Mouse (Mus musculus) adrenal gland, postnatal 25 days (tissue): ENCODE results near the gene Cd27. TPM values are rescaled to one million over a fixed set of nuclear protein-coding genes. Genes with fewer than 3 reads are reported as not detected.

ENCODE experiments used
- DNase-seq: peaks from one replicate; pipeline ENCODE4 v3.0.0; 2021; ENCODE audit warnings: mixed read lengths
- total RNA-seq: library from RNA; stranded (reverse); gene quantifications from 2 replicates; pipeline ENCODE4 v1.2.3, GENCODE M21; 2021

Gene Cd27
- total RNA-seq, 1 experiment from 2014 or later, result 0.79 TPM

- no peak for DNase-seq
These were observed 7.7 kb upstream of the Cd27 start for GRCm38 (mm10) chr6:125244551-125244950.

DNA sequence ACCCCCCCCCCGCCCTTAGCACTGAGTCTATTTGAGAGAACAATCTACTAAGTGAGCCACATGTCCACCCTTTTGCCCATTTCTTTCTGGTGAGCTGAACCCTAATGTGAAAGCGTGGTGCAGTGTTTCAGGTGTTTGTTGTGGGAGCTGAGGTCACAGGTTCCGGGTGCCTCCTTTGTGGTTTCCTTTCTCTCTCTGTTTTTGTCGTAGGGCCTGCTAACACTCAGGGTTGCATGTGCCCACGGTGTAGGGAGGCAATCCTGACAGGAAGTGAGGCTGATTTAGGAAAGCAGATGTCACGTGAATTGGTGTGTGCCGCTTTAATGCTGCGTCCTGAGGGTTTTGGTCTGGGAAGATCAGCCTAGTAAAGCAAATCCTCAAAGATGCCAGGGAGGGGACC is 4.8 kb upstream of the Cd27 start:
- DNase-seq, result no peak

GRCm38 (mm10) chr6:125240617-125241016 is 3.8 kb upstream of the Cd27 start:
- no peak for DNase-seq

- no peak for DNase-seq
These were observed 2.7 kb upstream of the Cd27 start for GRCm38 (mm10) chr6:125239547-125239946.

GRCm38 (mm10) chr6:125238396-125238795 is 1.6 kb upstream of the Cd27 start:
- DNase-seq, result no peak

DNA sequence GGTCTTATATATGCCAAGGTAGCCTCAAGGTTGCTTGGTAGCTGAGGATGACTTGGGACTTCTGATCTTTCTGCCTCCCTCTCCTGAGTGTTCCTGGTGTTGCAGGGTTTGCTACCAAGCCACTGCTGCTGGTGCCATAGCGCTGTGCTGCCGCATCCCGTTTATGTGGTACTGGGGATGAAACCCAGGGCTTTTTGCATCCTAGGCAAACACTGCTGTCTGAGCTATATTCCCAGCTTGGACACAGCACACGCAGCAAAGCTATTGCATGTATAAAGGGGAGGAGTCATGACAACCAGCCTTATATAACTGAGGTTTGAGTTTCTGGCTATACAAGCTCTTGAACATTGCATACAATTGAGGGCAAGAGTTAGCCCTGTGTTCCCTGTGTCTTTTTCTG is 611 bp upstream of the Cd27 start:
- no peak for DNase-seq

DNA sequence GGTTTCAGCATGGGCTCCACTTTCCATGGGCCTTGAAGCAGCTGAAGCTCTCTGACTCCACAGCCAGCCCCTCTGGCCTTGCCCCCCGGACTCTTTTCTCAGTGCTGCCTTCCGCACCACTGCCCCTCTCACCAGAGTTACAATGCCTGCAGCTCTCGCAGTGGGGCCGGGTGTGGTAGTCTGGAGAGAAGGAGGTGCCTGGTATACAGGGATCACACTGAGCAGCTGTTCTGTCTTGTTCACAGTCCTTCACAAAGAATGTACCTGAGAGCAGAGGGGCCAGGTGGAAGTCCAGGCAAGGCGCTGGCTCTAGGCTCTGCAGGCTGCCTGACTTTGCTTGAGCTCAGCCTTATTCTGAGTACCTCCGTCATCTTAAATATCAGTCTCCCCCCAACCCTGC is 469 bp downstream of the Cd27 start:
- no peak for DNase-seq

- no peak for DNase-seq
These were observed 2.3 kb downstream of the Cd27 start for GRCm38 (mm10) chr6:125234520-125234828.

- no peak for DNase-seq
These were observed 2.8 kb downstream of the Cd27 start for GRCm38 (mm10) chr6:125233816-125234519.

DNA sequence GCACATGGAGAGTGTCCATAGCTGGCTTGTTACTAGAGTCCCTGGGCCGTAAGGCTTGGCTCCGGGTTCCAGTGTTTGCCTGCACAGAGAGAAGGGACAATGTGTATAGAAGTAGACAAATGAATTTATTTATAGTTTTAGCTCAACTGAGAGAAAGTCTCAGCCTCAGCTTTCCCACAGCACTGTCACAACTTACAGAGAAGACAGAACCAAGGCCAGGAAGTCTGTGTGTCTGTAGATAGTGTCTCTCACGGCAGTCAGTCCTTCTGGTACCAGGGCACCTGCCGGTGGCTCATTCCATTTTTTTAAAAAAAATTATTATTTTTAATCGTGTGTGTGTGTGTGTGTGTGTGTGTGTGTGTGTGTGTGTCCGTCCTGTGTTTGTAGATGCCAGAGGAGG is 4.3 kb downstream of the Cd27 start:
- DNase-seq, result no peak

- DNase-seq, result no peak
These were observed 4.8 kb downstream of the Cd27 start for GRCm38 (mm10) chr6:125232045-125232437.

- DNase-seq, result peak; percentile 56
These were observed 5.4 kb downstream of the Cd27 start, which contains the start of gene Tapbpl for GRCm38 (mm10) chr6:125231117-125232044. TSS of gene Tapbpl (minus strand) at chr6:125231860.

- no peak for DNase-seq
These were observed 6.2 kb downstream of the Cd27 start for GRCm38 (mm10) chr6:125230571-125230970.

DNA sequence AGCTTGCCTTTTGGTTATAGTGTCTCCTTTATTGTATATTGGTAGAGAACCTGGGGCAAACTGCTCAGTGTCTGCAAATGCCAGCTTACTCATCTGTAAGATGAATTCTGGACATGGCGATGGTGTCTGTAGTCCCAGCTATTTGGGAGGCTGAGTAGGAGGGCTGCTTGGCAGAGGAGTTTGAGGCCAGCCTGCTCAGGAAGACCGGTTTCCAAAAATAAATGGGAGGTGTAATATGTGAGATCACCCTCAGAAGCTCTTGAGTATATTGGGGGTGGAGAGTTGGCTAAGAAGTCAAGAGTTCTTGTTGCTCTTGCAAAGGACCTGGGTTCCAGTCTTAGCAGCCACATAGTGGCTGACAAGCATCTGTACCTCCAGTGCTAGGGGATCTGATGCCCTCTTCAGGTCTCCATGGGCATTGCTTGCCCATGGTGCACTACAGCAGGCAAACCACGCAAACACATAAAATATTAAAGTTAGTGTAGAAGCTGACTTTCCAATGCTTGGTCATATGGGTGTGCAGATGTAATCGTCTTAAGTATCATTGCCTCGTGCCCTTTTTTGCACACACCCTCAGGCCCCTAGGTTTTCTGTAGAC is 11.2 kb downstream of the Cd27 start:
- DNase-seq, result no peak

- no peak for DNase-seq
These were observed 14.2 kb downstream of the Cd27 start for GRCm38 (mm10) chr6:125222577-125222976.

DNA sequence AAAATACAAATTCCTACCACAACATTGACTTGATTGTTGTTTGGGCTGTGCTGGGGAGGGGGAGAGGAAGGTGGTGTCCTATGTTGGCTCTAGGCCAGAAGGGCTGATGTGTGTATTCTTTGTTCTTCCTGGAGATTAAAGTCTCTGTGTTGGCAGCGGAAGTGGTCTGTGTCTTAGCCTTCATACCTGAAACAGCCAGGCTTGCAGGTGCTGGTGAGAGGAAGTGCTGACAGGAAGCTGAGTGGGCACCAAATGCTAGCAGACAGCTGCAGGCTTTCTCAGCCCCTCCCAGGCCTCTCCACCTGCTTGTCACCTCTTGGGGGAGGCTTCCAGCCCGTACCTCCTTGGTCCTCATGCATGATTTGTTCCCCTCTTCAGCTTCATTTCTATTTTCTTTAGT is 14.7 kb downstream of the Cd27 start:
- no peak for DNase-seq

DNA sequence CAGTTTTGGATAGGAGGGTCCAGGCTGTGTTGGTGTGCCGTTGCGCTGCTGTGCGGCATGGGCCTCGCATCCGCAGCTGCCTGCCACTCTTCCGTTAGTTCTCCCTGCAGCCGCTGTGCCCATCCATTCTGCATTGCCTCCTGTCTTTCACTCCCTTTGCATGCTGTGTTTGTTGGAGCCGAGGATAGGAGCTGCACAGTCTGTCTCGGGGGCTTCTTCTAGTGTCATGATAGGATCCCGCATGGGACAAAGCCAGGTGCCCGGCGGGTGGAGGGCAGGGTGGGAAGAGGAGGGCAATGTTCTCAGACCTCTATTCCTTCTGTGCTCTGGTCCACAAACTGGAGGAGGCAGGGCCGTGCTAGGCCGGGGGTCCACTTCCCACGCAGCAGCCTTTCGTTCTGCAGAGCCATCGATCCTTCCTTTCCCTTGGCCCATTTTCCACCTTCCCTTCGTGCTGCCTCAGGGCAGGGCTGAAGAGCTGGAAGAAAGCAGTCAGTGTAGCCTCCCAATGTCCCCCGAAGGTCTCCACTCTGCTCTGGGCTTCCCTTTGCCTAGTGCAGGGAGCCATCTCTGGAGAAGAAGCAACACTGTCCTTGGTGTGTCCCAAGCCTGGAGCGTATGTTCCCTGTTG is 15.6 kb downstream of the Cd27 start:
- no peak for DNase-seq

DNA sequence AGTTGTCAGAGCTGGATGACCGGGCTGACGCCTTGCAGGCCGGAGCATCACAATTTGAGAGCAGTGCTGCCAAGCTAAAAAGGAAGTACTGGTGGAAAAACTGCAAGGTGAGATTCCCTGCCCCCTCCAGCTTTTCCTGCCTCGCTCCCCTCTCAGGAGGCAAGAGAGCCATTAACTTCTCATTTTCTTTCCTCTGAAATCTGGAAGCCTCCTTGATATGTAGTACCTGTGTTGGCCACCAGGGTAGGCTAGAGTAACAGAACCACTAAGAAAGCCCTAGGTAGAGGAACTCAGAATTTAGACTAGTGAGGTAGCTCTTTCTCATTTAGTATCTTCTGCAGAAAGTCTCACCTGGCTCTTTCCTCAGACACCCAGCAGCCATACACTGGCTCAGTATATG is 17.8 kb downstream of the Cd27 start:
- DNase-seq, result no peak

- no peak for DNase-seq
These were observed 18.9 kb downstream of the Cd27 start for GRCm38 (mm10) chr6:125217899-125218298.

GRCm38 (mm10) chr6:125216898-125217297 is 19.9 kb downstream of the Cd27 start:
- DNase-seq, result peak; percentile 53

GRCm38 (mm10) chr6:125215148-125215954 is 21.5 kb downstream of the Cd27 start, which contains the start of gene Vamp1:
TSS of gene Vamp1 (plus strand) at chr6:125215551.
- peak; percentile 91 for DNase-seq

DNA sequence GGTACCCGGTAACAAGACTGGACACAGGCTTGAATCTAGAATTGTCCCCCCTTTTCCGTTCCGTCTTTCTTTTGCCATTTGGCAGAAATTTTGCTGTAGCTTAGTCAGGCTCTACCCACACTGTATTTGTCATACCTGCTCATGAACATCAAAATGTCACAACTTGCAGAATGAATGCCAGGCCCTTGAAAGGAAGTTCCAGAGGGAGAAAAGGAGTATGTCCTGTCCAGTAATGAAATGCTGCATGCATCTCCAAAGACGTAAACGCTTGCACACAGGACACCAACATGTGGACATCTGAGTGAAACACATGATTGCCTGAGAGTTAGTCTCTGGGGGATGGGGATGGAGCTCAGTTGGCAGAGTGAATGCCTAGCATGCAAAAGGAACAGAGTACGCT is 23.1 kb downstream of the Cd27 start:
- DNase-seq, result no peak
